Comparison of ENCODE assay signal across 22 mouse cellular contexts in genomic region chr17:44075601-44076000, GRCm38 (mm10). TPM values are rescaled to one million over a fixed set of nuclear protein-coding genes. Genes with fewer than 3 reads are reported as not detected.
DNase-seq lines count a peak whose midpoint lies in the region; ATAC-seq and TF ChIP-seq lines count a peak whose summit lies in the region.
"Had no signal": no experiment of that assay in that cellular context is flagged by ENCODE, and none has a peak within 500 bp of the region (broad histone marks: within the 10 kb centered on the region; RNA-seq: fewer than 3 reads in every experiment).

No protein-coding gene starts in this region.

- H3K27me3 ChIP-seq in liver, postnatal 0 days (ENCODE audit: insufficient read depth, low read length), result no peaks in the 10 kb centered on the region
- H3K27me3 ChIP-seq in liver, embryonic 12.5 days (replicated peaks), result 0 out of 2 replicates have a peak, but pooled peaks cover 3% of the 10 kb centered on the region
- H3K27me3 ChIP-seq in myocyte (ENCODE audit: control insufficient read depth, insufficient read depth, insufficient read length), result no peaks in the 10 kb centered on the region
- H3K27me3 ChIP-seq: forebrain, embryonic 15.5 days; neural tube, embryonic 15.5 days; Patski; stomach, embryonic 15.5 days had no signal

- WGBS in liver, postnatal 0 days (ENCODE audit: insufficient replicate concordance), result 53% methylated on average over 3 of the region's 3 CpGs
- WGBS in liver, embryonic 12.5 days (ENCODE audit: insufficient replicate concordance), result 70% methylated on average over 3 of the region's 3 CpGs

- DNase-seq in gastrocnemius, adult 2 months, result no peak
- no peak for DNase-seq in gastrocnemius, postnatal 4 days (ENCODE audit: low spot score in 2 of 2)
- DNase-seq in liver, postnatal 0 days, result no peak
- DNase-seq in kidney, postnatal 4 days, result no peak
- DNase-seq: gastrocnemius, postnatal 14 days; layer of hippocampus, adult 9-11 months; right cerebral cortex, adult 18-20 months; right cerebral cortex, postnatal 4 days; thymus, adult 18-20 months; thymus, postnatal 36 days had no signal

- no peak overlapping the region for H3K9ac ChIP-seq in liver, postnatal 0 days (replicated peaks)
- no peak overlapping the region for H3K9ac ChIP-seq in liver, embryonic 12.5 days
- H3K9ac ChIP-seq: forebrain, embryonic 15.5 days; heart, embryonic 12.5 days; kidney, embryonic 15.5 days; limb, embryonic 13.5 days; neural tube, embryonic 15.5 days; stomach, embryonic 15.5 days had no signal

- peak overlapping the region; percentile 80 for H3K27ac ChIP-seq in gastrocnemius, adult 2 months
- 0 out of 2 replicates have a peak overlapping the region, but pooled peaks have one; percentile 3 for H3K27ac ChIP-seq in liver, postnatal 0 days (ENCODE audit: low read depth)
- H3K27ac ChIP-seq in liver, embryonic 12.5 days, result no peak overlapping the region
- H3K27ac ChIP-seq: embryonic facial prominence, embryonic 10.5 days; forebrain, embryonic 15.5 days; kidney, embryonic 15.5 days; limb, embryonic 13.5 days; neural tube, embryonic 15.5 days; stomach, embryonic 15.5 days had no signal

- no peak overlapping the region for H3ac ChIP-seq in myocyte (ENCODE audit: control insufficient read depth, insufficient read length)

- no peaks in the 10 kb centered on the region for H3K36me3 ChIP-seq in liver, postnatal 0 days (replicated peaks; ENCODE audit: insufficient read depth, low read length)
- H3K36me3 ChIP-seq in liver, embryonic 12.5 days, result no peaks in the 10 kb centered on the region
- H3K36me3 ChIP-seq in myocyte (ENCODE audit: control insufficient read depth, insufficient read depth), result no peaks in the 10 kb centered on the region
- H3K36me3 ChIP-seq: embryonic facial prominence, embryonic 10.5 days; heart, embryonic 12.5 days; kidney, embryonic 15.5 days; stomach, embryonic 15.5 days had no signal

- no peak for TF ChIP-seq CTCF in gastrocnemius, adult 2 months (IDR thresholded peaks at IDR 0.05)
- no peak for TF ChIP-seq CTCF in liver, postnatal 0 days (IDR thresholded peaks at IDR 0.05; ENCODE audit: low read depth)

- peak overlapping the region; percentile 62 for H3K4me3 ChIP-seq in gastrocnemius, adult 2 months
- no peak overlapping the region for H3K4me3 ChIP-seq in liver, postnatal 0 days (ENCODE audit: low read depth, low read length)
- no peak overlapping the region for H3K4me3 ChIP-seq in liver, embryonic 12.5 days
- H3K4me3 ChIP-seq in myocyte, result no peak overlapping the region
- H3K4me3 ChIP-seq: embryonic facial prominence, embryonic 10.5 days; forebrain, embryonic 15.5 days; heart, embryonic 12.5 days; kidney, embryonic 15.5 days; limb, embryonic 13.5 days; neural tube, embryonic 15.5 days; stomach, embryonic 15.5 days had no signal

- no peaks in the 10 kb centered on the region for H3K9me3 ChIP-seq in liver, postnatal 0 days (ENCODE audit: low read length)
- H3K9me3 ChIP-seq in liver, embryonic 12.5 days (replicated peaks), result no peaks in the 10 kb centered on the region
- H3K9me3 ChIP-seq: embryonic facial prominence, embryonic 10.5 days; forebrain, embryonic 15.5 days; heart, embryonic 12.5 days; kidney, embryonic 15.5 days; limb, embryonic 13.5 days; neural tube, embryonic 15.5 days; stomach, embryonic 15.5 days had no signal

- no peak for TF ChIP-seq EP300 in liver, postnatal 0 days (IDR thresholded peaks at IDR 0.05; ENCODE audit: low read depth)

- peaks cover 9% of the 10 kb centered on the region; the same call in 1 of the 2 replicates for H3K4me1 ChIP-seq in liver, postnatal 0 days (ENCODE audit: insufficient read depth)
- 0 out of 2 replicates have a peak, but pooled peaks cover 5% of the 10 kb centered on the region for H3K4me1 ChIP-seq in liver, embryonic 12.5 days
- H3K4me1 ChIP-seq: heart, embryonic 12.5 days; limb, embryonic 13.5 days; stomach, embryonic 15.5 days had no signal

- no peaks in the 10 kb centered on the region for H3K79me2 ChIP-seq in myocyte (ENCODE audit: control insufficient read depth, insufficient read depth)

- intact Hi-C loops in gastrocnemius, adult 2 months (cut with DNase I), result loop anchor here (5.0 kb wide), 1 partner anchor 182 kb away; no protein-coding TSS in a partner anchor

- 0 out of 2 replicates have a peak, but pooled peaks have one; percentile 13 for ATAC-seq in liver, postnatal 0 days
- no peak for ATAC-seq in liver, embryonic 12.5 days
- ATAC-seq in granulocyte monocyte progenitor cell, adult 5-6 weeks (replicated peaks; ENCODE audit: poor library complexity, severe bottlenecking), result peak; percentile 36
- ATAC-seq in megakaryocyte-erythroid progenitor cell, adult 5-6 weeks (replicated peaks; ENCODE audit: low FRiP score, low TSS enrichment, poor library complexity, severe bottlenecking), result no peak
- ATAC-seq: forebrain, embryonic 15.5 days; Patski had no signal

- H3K4me2 ChIP-seq in liver, postnatal 0 days (ENCODE audit: low read depth, low read length), result peak overlapping the region; percentile 45; the same call in 1 of the 2 replicates
- no peak overlapping the region for H3K4me2 ChIP-seq in liver, embryonic 12.5 days
- H3K4me2 ChIP-seq in myocyte (ENCODE audit: low read depth), result peak overlapping the region; percentile 43
- H3K4me2 ChIP-seq: forebrain, embryonic 15.5 days; heart, embryonic 12.5 days; kidney, embryonic 15.5 days; limb, embryonic 13.5 days; neural tube, embryonic 15.5 days; stomach, embryonic 15.5 days had no signal

- no peak for TF ChIP-seq POLR2A in myocyte (IDR thresholded peaks at IDR 0.05; ENCODE audit: insufficient read length, low read depth)

TF ChIP-seq in myocyte, 11 proteins besides CTCF, POLR2A, EP300 and RAD21:
- TF ChIP-seq REST (IDR thresholded peaks at IDR 0.05; ENCODE audit: insufficient read depth, insufficient read length) (no peak), SRF (IDR thresholded peaks at IDR 0.05; ENCODE audit: control insufficient read depth, insufficient read length, low read depth) (no peak), POLR2AphosphoS2 (IDR thresholded peaks at IDR 0.05; ENCODE audit: insufficient read length, low read depth) (no peak), CEBPB (IDR thresholded peaks at IDR 0.05; ENCODE audit: insufficient read depth, poor library complexity, severe bottlenecking) (no peak), MAX (IDR thresholded peaks at IDR 0.05; ENCODE audit: low read depth) (no peak)

RNA-seq across cellular contexts. Expression of gene Enpp5, which starts 3.0 kb away (rescaled TPM):
- 1 to 10 TPM; 6.2 to 7.1 TPM for total RNA-seq in gastrocnemius, adult 2 months (2021)
- total RNA-seq in gastrocnemius, postnatal 4 days (2021), result 1 to 10 TPM; 6.1 to 7.3 TPM
- polyA plus RNA-seq in liver, postnatal 0 days (2015; fragmentation: Nextera tagmentation; extraction: Ambion mirVana), result 7.0 and 7.7 TPM in 2 replicates
- 5.0 and 5.6 TPM in 2 replicates for polyA plus RNA-seq in liver, embryonic 12.5 days (2016; fragmentation: Nextera tagmentation; extraction: Ambion mirVana)
- total RNA-seq in granulocyte monocyte progenitor cell, adult 5-6 weeks (2014; fragmentation: Nextera tagmentation), result 5.4 and 5.6 TPM in 2 replicates
- total RNA-seq in granulocyte monocyte progenitor cell, adult 5-6 weeks (2017), result 5.2 and 6.2 TPM in 2 replicates
- 0.34 TPM for polyA plus RNA-seq in myocyte (2012; fragmentation: generic; extraction: Trizol)
- 10.6 and 12.2 TPM in 2 replicates for total RNA-seq in megakaryocyte-erythroid progenitor cell, adult 5-6 weeks (2014; fragmentation: Nextera tagmentation)
- 30.4 and 30.9 TPM in 2 replicates for total RNA-seq in megakaryocyte-erythroid progenitor cell, adult 5-6 weeks (2017)

RNA-seq across cellular contexts. Expression of gene Enpp4, which starts 30.0 kb away (rescaled TPM):
- 10 to 100 TPM; 34.6 to 41.2 TPM for total RNA-seq in gastrocnemius, adult 2 months (2021)
- total RNA-seq in gastrocnemius, postnatal 4 days (2021), result 10 to 100 TPM in 1 of 2 experiments, 1 to 10 TPM in 1; 9.9 to 10.1 TPM
- polyA plus RNA-seq in liver, postnatal 0 days (2015; fragmentation: Nextera tagmentation; extraction: Ambion mirVana), result 5.5 and 5.8 TPM in 2 replicates
- 4.8 and 5.1 TPM in 2 replicates for polyA plus RNA-seq in liver, embryonic 12.5 days (2016; fragmentation: Nextera tagmentation; extraction: Ambion mirVana)
- 5.1 and 9.6 TPM in 2 replicates for total RNA-seq in granulocyte monocyte progenitor cell, adult 5-6 weeks (2014; fragmentation: Nextera tagmentation)
- total RNA-seq in granulocyte monocyte progenitor cell, adult 5-6 weeks (2017), result 9.6 and 12.2 TPM in 2 replicates
- 2.9 TPM for polyA plus RNA-seq in myocyte (2012; fragmentation: generic; extraction: Trizol)
- 14.9 and 15.3 TPM in 2 replicates for total RNA-seq in megakaryocyte-erythroid progenitor cell, adult 5-6 weeks (2014; fragmentation: Nextera tagmentation)
- 23.2 and 24.9 TPM in 2 replicates for total RNA-seq in megakaryocyte-erythroid progenitor cell, adult 5-6 weeks (2017)

Comparison
In these comparisons a context has a peak if more than half of its experiments do, and no peak if none do; other contexts are left out.
1. ATAC-seq: peak in liver, postnatal 0 days (single experiment) and granulocyte monocyte progenitor cell, adult 5-6 weeks (single experiment); none in liver, embryonic 12.5 days (single experiment) and megakaryocyte-erythroid progenitor cell, adult 5-6 weeks (single experiment).